Comparison of ENCODE assay signal across 16 mouse cellular contexts in genomic region chr5:150114778-150115177, GRCm38 (mm10). TPM values are rescaled to one million over a fixed set of nuclear protein-coding genes. Genes with fewer than 3 reads are reported as not detected.
DNase-seq lines count a peak whose midpoint lies in the region; ATAC-seq and TF ChIP-seq lines count a peak whose summit lies in the region.
"Had no signal": no experiment of that assay in that cellular context is flagged by ENCODE, and none has a peak within 500 bp of the region (broad histone marks: within the 10 kb centered on the region; RNA-seq: fewer than 3 reads in every experiment).

No protein-coding gene starts in this region.

- no peaks in the 10 kb centered on the region for H3K9me3 ChIP-seq in forebrain, embryonic 15.5 days
- H3K9me3 ChIP-seq in forebrain, embryonic 11.5 days (ENCODE audit: control insufficient read depth, low read length) = no peaks in the 10 kb centered on the region
- H3K9me3 ChIP-seq in heart, postnatal 0 days (replicated peaks; ENCODE audit: control insufficient read depth, low read length) = 0 out of 2 replicates have a peak, but pooled peaks cover under 1% of the 10 kb centered on the region
- no peaks in the 10 kb centered on the region for H3K9me3 ChIP-seq in midbrain, embryonic 14.5 days (ENCODE audit: control insufficient read depth, low read length)
- H3K9me3 ChIP-seq in midbrain, embryonic 13.5 days = no peaks in the 10 kb centered on the region
- H3K9me3 ChIP-seq in forebrain, embryonic 16.5 days (ENCODE audit: control insufficient read depth, low read length) = peaks cover 3% of the 10 kb centered on the region; the same call in 1 of the 2 replicates

- no peak for ATAC-seq in forebrain, embryonic 15.5 days (replicated peaks)
- no peak for ATAC-seq in forebrain, embryonic 11.5 days (replicated peaks; ENCODE audit: low FRiP score)
- ATAC-seq in heart, postnatal 0 days (ENCODE audit: insufficient read depth, low read depth) = no peak
- no peak for ATAC-seq in midbrain, embryonic 14.5 days (ENCODE audit: low FRiP score, low TSS enrichment)
- ATAC-seq in midbrain, embryonic 13.5 days = no peak
- ATAC-seq in forebrain, embryonic 16.5 days = no peak
- ATAC-seq: inflammation-experienced regulatory T-cells, adult 6 months had no signal

- DNase-seq in forebrain, embryonic 11.5 days (ENCODE audit: low spot score) = no peak
- peak; percentile 18 for DNase-seq in heart, postnatal 0 days (ENCODE audit: low spot score)
- no peak for DNase-seq in heart, postnatal 14 days
- peak; percentile 29 for DNase-seq in midbrain, embryonic 14.5 days
- DNase-seq in right cerebral cortex, postnatal 14 days = no peak
- DNase-seq: kidney, adult 2 months; kidney, postnatal 25 days; lung, adult 18-20 months had no signal

- H3K4me1 ChIP-seq in forebrain, embryonic 15.5 days = peaks cover 25% of the 10 kb centered on the region
- H3K4me1 ChIP-seq in forebrain, embryonic 11.5 days (replicated peaks; ENCODE audit: control insufficient read depth, insufficient read depth, low read length) = no peaks in the 10 kb centered on the region
- H3K4me1 ChIP-seq in heart, postnatal 0 days (ENCODE audit: control insufficient read depth, insufficient read depth) = 0 out of 2 replicates have a peak, but pooled peaks cover 8% of the 10 kb centered on the region
- H3K4me1 ChIP-seq in midbrain, embryonic 14.5 days (ENCODE audit: control insufficient read depth, insufficient read depth, low read length) = peaks cover 19% of the 10 kb centered on the region
- H3K4me1 ChIP-seq in midbrain, embryonic 13.5 days (replicated peaks) = peaks cover 22% of the 10 kb centered on the region
- peaks cover 22% of the 10 kb centered on the region for H3K4me1 ChIP-seq in forebrain, embryonic 16.5 days (replicated peaks; ENCODE audit: control insufficient read depth, insufficient read depth, low read length)

- H3K36me3 ChIP-seq in forebrain, embryonic 15.5 days = no peaks in the 10 kb centered on the region
- H3K36me3 ChIP-seq in forebrain, embryonic 11.5 days (ENCODE audit: control insufficient read depth, insufficient read depth, low read length) = no peaks in the 10 kb centered on the region
- H3K36me3 ChIP-seq in heart, postnatal 0 days (replicated peaks; ENCODE audit: control insufficient read depth, insufficient read depth, low read length) = no peaks in the 10 kb centered on the region
- H3K36me3 ChIP-seq in midbrain, embryonic 14.5 days (ENCODE audit: control insufficient read depth, insufficient read depth, low read length) = no peaks in the 10 kb centered on the region
- no peaks in the 10 kb centered on the region for H3K36me3 ChIP-seq in midbrain, embryonic 13.5 days
- H3K36me3 ChIP-seq in forebrain, embryonic 16.5 days (ENCODE audit: control insufficient read depth, insufficient read depth) = no peaks in the 10 kb centered on the region
- H3K36me3 ChIP-seq: midbrain, embryonic 10.5 days; neural tube, embryonic 13.5 days had no signal

- no peak overlapping the region for H3K4me3 ChIP-seq in forebrain, embryonic 15.5 days
- no peak overlapping the region for H3K4me3 ChIP-seq in forebrain, embryonic 11.5 days (ENCODE audit: low read depth, low read length)
- H3K4me3 ChIP-seq in heart, postnatal 0 days (ENCODE audit: low read depth, low read length) = no peak overlapping the region
- H3K4me3 ChIP-seq in midbrain, embryonic 14.5 days (replicated peaks; ENCODE audit: low read depth, low read length) = no peak overlapping the region
- H3K4me3 ChIP-seq in midbrain, embryonic 13.5 days (replicated peaks) = no peak overlapping the region
- H3K4me3 ChIP-seq in forebrain, embryonic 16.5 days (replicated peaks; ENCODE audit: low read length) = no peak overlapping the region
- H3K4me3 ChIP-seq: left cerebral cortex, adult 2 months; midbrain, embryonic 10.5 days; neural tube, embryonic 13.5 days had no signal

- no peak for TF ChIP-seq EP300 in heart, postnatal 0 days (IDR thresholded peaks at IDR 0.05; ENCODE audit: low read depth)

- no peak for TF ChIP-seq CTCF in heart, postnatal 0 days (IDR thresholded peaks at IDR 0.05; ENCODE audit: low read depth)

- H3K9ac ChIP-seq in forebrain, embryonic 15.5 days (replicated peaks) = no peak overlapping the region
- no peak overlapping the region for H3K9ac ChIP-seq in forebrain, embryonic 11.5 days (ENCODE audit: low read length)
- H3K9ac ChIP-seq in heart, postnatal 0 days (replicated peaks; ENCODE audit: low read depth, low read length) = no peak overlapping the region
- H3K9ac ChIP-seq in midbrain, embryonic 14.5 days (replicated peaks; ENCODE audit: low read length) = no peak overlapping the region
- H3K9ac ChIP-seq in midbrain, embryonic 13.5 days (replicated peaks) = no peak overlapping the region
- H3K9ac ChIP-seq in forebrain, embryonic 16.5 days (replicated peaks; ENCODE audit: low read depth, low read length) = no peak overlapping the region
- H3K9ac ChIP-seq: neural tube, embryonic 13.5 days had no signal

- H3K27ac ChIP-seq in forebrain, embryonic 15.5 days (replicated peaks) = peak overlapping the region; percentile 38
- no peak overlapping the region for H3K27ac ChIP-seq in forebrain, embryonic 11.5 days (ENCODE audit: low read depth, low read length)
- no peak overlapping the region for H3K27ac ChIP-seq in heart, postnatal 0 days (ENCODE audit: low read depth)
- H3K27ac ChIP-seq in midbrain, embryonic 14.5 days (replicated peaks; ENCODE audit: low read depth, low read length) = no peak overlapping the region
- H3K27ac ChIP-seq in midbrain, embryonic 13.5 days = no peak overlapping the region
- peak overlapping the region; percentile 64; the same call in 1 of the 2 replicates for H3K27ac ChIP-seq in forebrain, embryonic 16.5 days (ENCODE audit: low read length)
- H3K27ac ChIP-seq: left cerebral cortex, adult 2 months; macrophage; midbrain, embryonic 10.5 days had no signal

- WGBS in forebrain, embryonic 15.5 days = 82% methylated on average over 4 of the region's 4 CpGs
- 97% methylated on average over 4 of the region's 4 CpGs for WGBS in forebrain, embryonic 11.5 days
- 75% methylated on average over 4 of the region's 4 CpGs for WGBS in heart, postnatal 0 days
- 91% methylated on average over 4 of the region's 4 CpGs for WGBS in midbrain, embryonic 14.5 days
- WGBS in midbrain, embryonic 13.5 days = 92% methylated on average over 4 of the region's 4 CpGs
- 80% methylated on average over 4 of the region's 4 CpGs for WGBS in forebrain, embryonic 16.5 days

- intact Hi-C loops in heart, postnatal 14 days (cut with DNase I) = loop anchor here (2.0 kb wide), 1 partner anchor 42 kb away; no protein-coding TSS in a partner anchor

- no peaks in the 10 kb centered on the region for H3K27me3 ChIP-seq in forebrain, embryonic 15.5 days
- H3K27me3 ChIP-seq in forebrain, embryonic 11.5 days (ENCODE audit: control insufficient read depth, insufficient read depth, low read length) = no peaks in the 10 kb centered on the region
- no peaks in the 10 kb centered on the region for H3K27me3 ChIP-seq in heart, postnatal 0 days (ENCODE audit: control insufficient read depth, insufficient read depth, low read length)
- H3K27me3 ChIP-seq in midbrain, embryonic 14.5 days (ENCODE audit: control insufficient read depth, insufficient read depth, low read length) = no peaks in the 10 kb centered on the region
- H3K27me3 ChIP-seq in midbrain, embryonic 13.5 days = 0 out of 2 replicates have a peak, but pooled peaks cover 7% of the 10 kb centered on the region
- no peaks in the 10 kb centered on the region for H3K27me3 ChIP-seq in forebrain, embryonic 16.5 days (replicated peaks; ENCODE audit: control insufficient read depth, insufficient read depth, low read length)
- H3K27me3 ChIP-seq: neural tube, embryonic 13.5 days had no signal

- no peak overlapping the region for H3K4me2 ChIP-seq in forebrain, embryonic 15.5 days (replicated peaks)
- no peak overlapping the region for H3K4me2 ChIP-seq in forebrain, embryonic 11.5 days (ENCODE audit: low read depth, low read length, severe bottlenecking)
- H3K4me2 ChIP-seq in heart, postnatal 0 days (ENCODE audit: low read depth, low read length) = no peak overlapping the region
- no peak overlapping the region for H3K4me2 ChIP-seq in midbrain, embryonic 14.5 days (ENCODE audit: low read length)
- no peak overlapping the region for H3K4me2 ChIP-seq in midbrain, embryonic 13.5 days (replicated peaks)
- H3K4me2 ChIP-seq in forebrain, embryonic 16.5 days (ENCODE audit: low read length) = no peak overlapping the region

RNA-seq across cellular contexts. Expression of gene Fry, which starts 3.7 kb away (rescaled TPM):
- polyA plus RNA-seq in forebrain, embryonic 15.5 days (2015; fragmentation: Nextera tagmentation; extraction: Ambion mirVana) = 35.5 and 36.3 TPM in 2 replicates
- 8.2 and 8.4 TPM in 2 replicates for polyA plus RNA-seq in forebrain, embryonic 11.5 days (2014; fragmentation: Nextera tagmentation; extraction: Ambion mirVana)
- total RNA-seq in heart, postnatal 0 days (2014; rRNA removed; ENCODE audit: low replicate concordance) = 117 and 124 TPM in 2 replicates
- polyA plus RNA-seq in heart, postnatal 0 days (2015; fragmentation: Nextera tagmentation; extraction: Ambion mirVana) = 30.3 and 31.8 TPM in 2 replicates
- 100 to 1,000 TPM; 150 to 174 TPM for total RNA-seq in heart, postnatal 14 days (2021)
- 65.9 and 68.5 TPM in 2 replicates for polyA plus RNA-seq in midbrain, embryonic 14.5 days (2014; fragmentation: Nextera tagmentation; extraction: Ambion mirVana)
- polyA plus RNA-seq in midbrain, embryonic 13.5 days (2015; fragmentation: Nextera tagmentation; extraction: Ambion mirVana) = 35.4 and 37.4 TPM in 2 replicates
- polyA plus RNA-seq in forebrain, embryonic 16.5 days (2015; fragmentation: Nextera tagmentation; extraction: Ambion mirVana) = 35.1 and 45.4 TPM in 2 replicates

Comparison
In these comparisons a context has a peak if more than half of its experiments do, and no peak if none do; other contexts are left out.
1. H3K27ac ChIP-seq: peak in forebrain, embryonic 15.5 days (single experiment) and forebrain, embryonic 16.5 days (single experiment); none in forebrain, embryonic 11.5 days (single experiment), heart, postnatal 0 days (single experiment), midbrain, embryonic 14.5 days (single experiment) and midbrain, embryonic 13.5 days (single experiment).
2. DNase-seq: peak in heart, postnatal 0 days (single experiment) and midbrain, embryonic 14.5 days (single experiment); none in forebrain, embryonic 11.5 days (single experiment), heart, postnatal 14 days (0 of 2) and right cerebral cortex, postnatal 14 days (single experiment).